Mouse (Mus musculus): ENCODE measurements around the gene Gm20390.
"Not testable (repeated sequence)": the region's sequence is repeated elsewhere in the genome, so short reads cannot be mapped to it uniquely, and the experiment has no call there.

Gene Gm20390

GRCm38 (mm10) chr11:93963013-93963412 lies 5.1 kb downstream of the Gm20390 start:
- no peak for DNase-seq

- DNase-seq = no peak
Measured at GRCm38 (mm10) chr11:93961482-93961881, 6.6 kb downstream of the Gm20390 start.

- DNase-seq = no peak
Measured at GRCm38 (mm10) chr11:93957746-93958145, 10.3 kb downstream of the Gm20390 start.

GRCm38 (mm10) chr11:93957031-93957555 lies 11.0 kb downstream of the Gm20390 start:
- DNase-seq = no peak

GRCm38 (mm10) chr11:93956159-93956558 lies 11.9 kb downstream of the Gm20390 start, which contains the start of gene Nme2:
Nme2 (minus strand) TSS chr11:93956259.
- DNase-seq = no peak

GRCm38 (mm10) chr11:93955256-93956150 lies 12.6 kb downstream of the Gm20390 start:
- peak; percentile 95 to 97 for DNase-seq

GRCm38 (mm10) chr11:93954738-93955255 lies 13.3 kb downstream of the Gm20390 start:
- no peak for DNase-seq

- DNase-seq = peak; percentile 29 to 49
Measured at GRCm38 (mm10) chr11:93952376-93952775, 15.7 kb downstream of the Gm20390 start.

- no peak for DNase-seq
Measured at GRCm38 (mm10) chr11:93950045-93950444, 18.0 kb downstream of the Gm20390 start.

GRCm38 (mm10) chr11:93948887-93949567 lies 19.1 kb downstream of the Gm20390 start:
- no peak for DNase-seq

- DNase-seq = no peak
Measured at GRCm38 (mm10) chr11:93944986-93945385, 23.1 kb downstream of the Gm20390 start.

GRCm38 (mm10) chr11:93940906-93941305 lies 27.2 kb downstream of the Gm20390 start:
- no peak for DNase-seq

GRCm38 (mm10) chr11:93929106-93929505 lies 39.0 kb downstream of the Gm20390 start:
- no peak for DNase-seq

GRCm38 (mm10) chr11:93915019-93915418 lies 53.1 kb downstream of the Gm20390 start:
- not testable (repeated sequence) for DNase-seq

GRCm38 (mm10) chr11:93911603-93912002 lies 56.5 kb downstream of the Gm20390 start:
- DNase-seq = no peak

- DNase-seq = no peak
Measured at GRCm38 (mm10) chr11:93908829-93909228, 59.3 kb downstream of the Gm20390 start.

GRCm38 (mm10) chr11:93907839-93908238 lies 60.3 kb downstream of the Gm20390 start:
- no peak for DNase-seq

GRCm38 (mm10) chr11:93906834-93907233 lies 61.3 kb downstream of the Gm20390 start:
- no peak for DNase-seq

Data from kidney, postnatal 4 days (tissue).